In the genomic region with DNA sequence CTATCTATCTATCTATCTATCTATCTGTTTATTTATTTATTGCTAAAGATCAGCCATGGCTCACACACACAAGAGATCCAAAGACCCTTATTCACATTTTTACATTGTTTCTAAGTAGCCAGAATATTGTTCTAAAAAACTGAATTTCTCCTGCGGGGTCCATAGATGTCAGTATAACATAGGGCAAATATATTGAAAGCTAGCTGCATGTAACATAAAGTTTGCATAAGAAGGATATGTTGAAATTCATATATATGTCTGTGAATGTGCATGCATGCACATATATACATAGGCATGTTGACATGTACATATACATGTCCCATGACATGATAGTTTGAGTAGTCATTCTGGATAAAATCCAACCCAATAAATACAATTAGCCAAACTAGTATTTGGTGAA, we compare ENCODE assay signal across 27 mouse cellular contexts. TPM values are rescaled to one million over a fixed set of nuclear protein-coding genes. Genes with fewer than 3 reads are reported as not detected.
DNase-seq lines count a peak whose midpoint lies in the region; ATAC-seq and TF ChIP-seq lines count a peak whose summit lies in the region.
"Had no signal": no experiment of that assay in that cellular context is flagged by ENCODE, and none has a peak within 500 bp of the region (broad histone marks: within the 10 kb centered on the region; RNA-seq: fewer than 3 reads in every experiment).

No protein-coding gene starts in this region.

- no peak overlapping the region for H3K4me3 ChIP-seq in forebrain, embryonic 16.5 days (replicated peaks; ENCODE audit: low read length)
- no peak overlapping the region for H3K4me3 ChIP-seq in forebrain, embryonic 12.5 days (replicated peaks)
- no peak overlapping the region for H3K4me3 ChIP-seq in hindbrain, postnatal 0 days (ENCODE audit: low read length)
- no peak overlapping the region for H3K4me3 ChIP-seq in hindbrain, embryonic 12.5 days
- H3K4me3 ChIP-seq in lung, postnatal 0 days (ENCODE audit: low read depth, low read length) = no peak overlapping the region
- H3K4me3 ChIP-seq: embryonic facial prominence, embryonic 12.5 days; heart, embryonic 15.5 days; limb, embryonic 13.5 days; lung, embryonic 15.5 days; megakaryocyte, embryonic 14.5 days had no signal

- peak; percentile 45 for TF ChIP-seq CTCF in hindbrain, postnatal 0 days (IDR thresholded peaks at IDR 0.05; ENCODE audit: low read depth)
- peak; percentile 31; the same call in 1 of the 2 replicates for TF ChIP-seq CTCF in lung, postnatal 0 days (IDR thresholded peaks at IDR 0.05)
- no peak for TF ChIP-seq CTCF in brain, embryonic 14.5 days (IDR thresholded peaks at IDR 0.05; ENCODE audit: borderline replicate concordance, extremely low read depth, insufficient read depth, insufficient read length)

- TF ChIP-seq EP300 in lung, postnatal 0 days (IDR thresholded peaks at IDR 0.05) = no peak

- H3K4me1 ChIP-seq in forebrain, embryonic 16.5 days (replicated peaks; ENCODE audit: control insufficient read depth, insufficient read depth, low read length) = peaks cover 9% of the 10 kb centered on the region
- peaks cover 4% of the 10 kb centered on the region; the same call in 1 of the 2 replicates for H3K4me1 ChIP-seq in forebrain, embryonic 12.5 days
- no peaks in the 10 kb centered on the region for H3K4me1 ChIP-seq in hindbrain, postnatal 0 days (ENCODE audit: insufficient read depth, low read length)
- no peaks in the 10 kb centered on the region for H3K4me1 ChIP-seq in hindbrain, embryonic 12.5 days
- no peaks in the 10 kb centered on the region for H3K4me1 ChIP-seq in lung, postnatal 0 days (ENCODE audit: insufficient read depth, low read depth, low read length)
- H3K4me1 ChIP-seq: embryonic facial prominence, embryonic 12.5 days; heart, embryonic 15.5 days; limb, embryonic 13.5 days; lung, embryonic 15.5 days; megakaryocyte, embryonic 14.5 days had no signal

- no peaks in the 10 kb centered on the region for H3K36me3 ChIP-seq in forebrain, embryonic 16.5 days (ENCODE audit: control insufficient read depth, insufficient read depth)
- H3K36me3 ChIP-seq in forebrain, embryonic 12.5 days (replicated peaks) = no peaks in the 10 kb centered on the region
- no peaks in the 10 kb centered on the region for H3K36me3 ChIP-seq in hindbrain, postnatal 0 days (ENCODE audit: insufficient read depth, low read length)
- no peaks in the 10 kb centered on the region for H3K36me3 ChIP-seq in hindbrain, embryonic 12.5 days
- no peaks in the 10 kb centered on the region for H3K36me3 ChIP-seq in lung, postnatal 0 days (ENCODE audit: insufficient read depth, low read length)
- H3K36me3 ChIP-seq: embryonic facial prominence, embryonic 12.5 days; G1E; heart, embryonic 15.5 days; limb, embryonic 13.5 days; lung, embryonic 15.5 days had no signal

- peak; percentile 15 for DNase-seq in hindbrain, postnatal 0 days (ENCODE audit: low spot score)
- peak; percentile 4 for DNase-seq in lung, postnatal 0 days (ENCODE audit: low spot score)
- no peak for DNase-seq in lung, postnatal 4 days
- peak; percentile 58 for DNase-seq in brain, embryonic 14.5 days (ENCODE audit: low read depth)
- no peak for DNase-seq in ovary, postnatal 36 days (ENCODE audit: low spot score)
- DNase-seq: adrenal gland, postnatal 14 days; cerebellum, adult 11-12 months; cerebellum, adult 9-11 months; embryo, embryonic 11 days; heart, postnatal 36 days; layer of hippocampus, adult 9-11 months; lung, postnatal 36 days; retina, postnatal 1 day; right cerebral cortex, postnatal 14 days had no signal

- 0 out of 2 replicates have a peak, but pooled peaks have one; percentile 22 for ATAC-seq in forebrain, embryonic 16.5 days
- no peak for ATAC-seq in forebrain, embryonic 12.5 days (ENCODE audit: low FRiP score)
- no peak for ATAC-seq in hindbrain, postnatal 0 days
- ATAC-seq in hindbrain, embryonic 12.5 days (ENCODE audit: low FRiP score) = no peak
- no peak for ATAC-seq in lung, postnatal 0 days
- ATAC-seq: inflammation-experienced regulatory T-cells, adult 6 months; Patski had no signal

- no peaks in the 10 kb centered on the region for H3K9me3 ChIP-seq in forebrain, embryonic 16.5 days (ENCODE audit: control insufficient read depth, low read length)
- H3K9me3 ChIP-seq in forebrain, embryonic 12.5 days = no peaks in the 10 kb centered on the region
- no peaks in the 10 kb centered on the region for H3K9me3 ChIP-seq in hindbrain, postnatal 0 days (ENCODE audit: low read length)
- H3K9me3 ChIP-seq in hindbrain, embryonic 12.5 days (replicated peaks) = no peaks in the 10 kb centered on the region
- H3K9me3 ChIP-seq in lung, postnatal 0 days (ENCODE audit: low read length) = no peaks in the 10 kb centered on the region
- H3K9me3 ChIP-seq: embryonic facial prominence, embryonic 12.5 days; G1E; heart, embryonic 15.5 days; limb, embryonic 13.5 days; lung, embryonic 15.5 days; megakaryocyte, embryonic 14.5 days had no signal

- no peak overlapping the region for H3K9ac ChIP-seq in forebrain, embryonic 16.5 days (replicated peaks; ENCODE audit: low read depth, low read length)
- no peak overlapping the region for H3K9ac ChIP-seq in forebrain, embryonic 12.5 days
- no peak overlapping the region for H3K9ac ChIP-seq in hindbrain, postnatal 0 days (replicated peaks; ENCODE audit: low read length)
- H3K9ac ChIP-seq in hindbrain, embryonic 12.5 days = no peak overlapping the region
- no peak overlapping the region for H3K9ac ChIP-seq in lung, postnatal 0 days (replicated peaks; ENCODE audit: low read depth)
- H3K9ac ChIP-seq: embryonic facial prominence, embryonic 12.5 days; heart, embryonic 15.5 days; hindbrain, embryonic 14.5 days; limb, embryonic 13.5 days; lung, embryonic 15.5 days had no signal

- no peak for TF ChIP-seq POLR2A in brain, embryonic 14.5 days (IDR thresholded peaks at IDR 0.05; ENCODE audit: borderline replicate concordance, extremely low read depth, insufficient read depth, insufficient read length, poor library complexity, severe bottlenecking)

- H3K4me2 ChIP-seq in forebrain, embryonic 16.5 days (ENCODE audit: low read length) = no peak overlapping the region
- H3K4me2 ChIP-seq in forebrain, embryonic 12.5 days = no peak overlapping the region
- no peak overlapping the region for H3K4me2 ChIP-seq in hindbrain, postnatal 0 days (ENCODE audit: low read depth, low read length)
- H3K4me2 ChIP-seq in hindbrain, embryonic 12.5 days (replicated peaks) = no peak overlapping the region
- H3K4me2 ChIP-seq in lung, postnatal 0 days (replicated peaks; ENCODE audit: low read depth, low read length) = no peak overlapping the region
- H3K4me2 ChIP-seq: embryonic facial prominence, embryonic 12.5 days; heart, embryonic 15.5 days; hindbrain, embryonic 14.5 days; limb, embryonic 13.5 days; liver, embryonic 11.5 days; lung, embryonic 15.5 days had no signal

- no peaks in the 10 kb centered on the region for H3K27me3 ChIP-seq in forebrain, embryonic 16.5 days (replicated peaks; ENCODE audit: control insufficient read depth, insufficient read depth, low read length)
- 0 out of 2 replicates have a peak, but pooled peaks cover 4% of the 10 kb centered on the region for H3K27me3 ChIP-seq in forebrain, embryonic 12.5 days
- no peaks in the 10 kb centered on the region for H3K27me3 ChIP-seq in hindbrain, postnatal 0 days (ENCODE audit: insufficient read depth, low read length)
- H3K27me3 ChIP-seq in hindbrain, embryonic 12.5 days = no peaks in the 10 kb centered on the region
- no peaks in the 10 kb centered on the region for H3K27me3 ChIP-seq in lung, postnatal 0 days (replicated peaks; ENCODE audit: insufficient read depth, low read length)
- H3K27me3 ChIP-seq: embryonic facial prominence, embryonic 12.5 days; heart, embryonic 15.5 days; lung, embryonic 15.5 days had no signal

- no peak overlapping the region for H3K27ac ChIP-seq in forebrain, embryonic 16.5 days (ENCODE audit: low read length)
- no peak overlapping the region for H3K27ac ChIP-seq in forebrain, embryonic 12.5 days
- H3K27ac ChIP-seq in hindbrain, postnatal 0 days = no peak overlapping the region
- H3K27ac ChIP-seq in hindbrain, embryonic 12.5 days = no peak overlapping the region
- H3K27ac ChIP-seq in lung, postnatal 0 days (ENCODE audit: low read length) = no peak overlapping the region
- H3K27ac ChIP-seq: embryonic facial prominence, embryonic 12.5 days; heart, embryonic 15.5 days; hindbrain, embryonic 14.5 days; limb, embryonic 13.5 days; lung, embryonic 15.5 days had no signal

- 91% methylated on average over 1 of the region's 1 CpGs for WGBS in forebrain, embryonic 16.5 days
- WGBS in forebrain, embryonic 12.5 days = 88% methylated on average over 1 of the region's 1 CpGs
- 87% methylated on average over 1 of the region's 1 CpGs for WGBS in hindbrain, postnatal 0 days
- WGBS in hindbrain, embryonic 12.5 days = 86% methylated on average over 1 of the region's 1 CpGs
- 84% methylated on average over 1 of the region's 1 CpGs for WGBS in lung, postnatal 0 days

RNA-seq across cellular contexts. Expression of gene Amot, which starts 35.3 kb away (rescaled TPM):
- 10.2 and 10.6 TPM in 2 replicates for polyA plus RNA-seq in forebrain, embryonic 16.5 days (2015; fragmentation: Nextera tagmentation; extraction: Ambion mirVana)
- polyA plus RNA-seq in forebrain, embryonic 12.5 days (2016; fragmentation: Nextera tagmentation; extraction: Ambion mirVana) = 15.5 and 18.3 TPM in 2 replicates
- 28.9 and 29.8 TPM in 2 replicates for total RNA-seq in hindbrain, postnatal 0 days (2014; rRNA removed)
- polyA plus RNA-seq in hindbrain, postnatal 0 days (2015; fragmentation: Nextera tagmentation; extraction: Ambion mirVana) = 8.2 and 9.4 TPM in 2 replicates
- 25.9 and 33.1 TPM in 2 replicates for polyA plus RNA-seq in hindbrain, embryonic 12.5 days (2016; fragmentation: Nextera tagmentation; extraction: Ambion mirVana)
- polyA plus RNA-seq in lung, postnatal 0 days (2015; fragmentation: Nextera tagmentation; extraction: Ambion mirVana) = 2.6 and 3.6 TPM in 2 replicates
- polyA plus RNA-seq in brain, embryonic 14.5 days (2012; rRNA removed) = 15.3 and 17.8 TPM in 2 replicates

Comparison
In these comparisons a context has a peak if more than half of its experiments do, and no peak if none do; other contexts are left out.
1. DNase-seq: peak in hindbrain, postnatal 0 days (single experiment), lung, postnatal 0 days (single experiment) and brain, embryonic 14.5 days (single experiment); none in lung, postnatal 4 days (0 of 2) and ovary, postnatal 36 days (single experiment).